Mouse (Mus musculus): ENCODE results near the gene Tmem174.

Gene Tmem174

GRCm38 (mm10) chr13:98632306-98632942, 4.8 kb downstream of the Tmem174 start:
- DNase-seq (ENCODE audit: low read depth): no peak

- DNase-seq (ENCODE audit: low read depth): no peak
These were observed 5.9 kb downstream of the Tmem174 start for GRCm38 (mm10) chr13:98631105-98631838.

- DNase-seq (ENCODE audit: low read depth): no peak
These were observed 10.5 kb downstream of the Tmem174 start for GRCm38 (mm10) chr13:98626736-98627135.

- no peak for DNase-seq (ENCODE audit: low read depth)
These were observed 12.7 kb downstream of the Tmem174 start for GRCm38 (mm10) chr13:98624506-98624905.

- DNase-seq (ENCODE audit: low read depth): no peak
These were observed 14.2 kb downstream of the Tmem174 start for GRCm38 (mm10) chr13:98622881-98623549.

- no peak for DNase-seq (ENCODE audit: low read depth)
These were observed 19.7 kb downstream of the Tmem174 start for GRCm38 (mm10) chr13:98617429-98618067.

GRCm38 (mm10) chr13:98607885-98608477, 29.2 kb downstream of the Tmem174 start:
- DNase-seq (ENCODE audit: low read depth): no peak

- no peak for DNase-seq (ENCODE audit: low read depth)
These were observed 33.4 kb downstream of the Tmem174 start for GRCm38 (mm10) chr13:98603799-98604198.

- DNase-seq (ENCODE audit: low read depth): no peak
These were observed 40.5 kb downstream of the Tmem174 start for GRCm38 (mm10) chr13:98596746-98597145.

GRCm38 (mm10) chr13:98594726-98595141, 42.5 kb downstream of the Tmem174 start:
- no peak for DNase-seq (ENCODE audit: low read depth)

GRCm38 (mm10) chr13:98593938-98594539, 43.2 kb downstream of the Tmem174 start:
- DNase-seq (ENCODE audit: low read depth): no peak

GRCm38 (mm10) chr13:98591406-98591805, 45.8 kb downstream of the Tmem174 start:
- DNase-seq (ENCODE audit: low read depth): no peak

- no peak for DNase-seq (ENCODE audit: low read depth)
These were observed 46.4 kb downstream of the Tmem174 start for GRCm38 (mm10) chr13:98590693-98591389.

GRCm38 (mm10) chr13:98589572-98589971, 47.6 kb downstream of the Tmem174 start:
- no peak for DNase-seq (ENCODE audit: low read depth)

- peak; percentile 57 for DNase-seq (ENCODE audit: low read depth)
These were observed 48.2 kb downstream of the Tmem174 start for GRCm38 (mm10) chr13:98588951-98589501.

- DNase-seq (ENCODE audit: low read depth): no peak
These were observed 48.7 kb downstream of the Tmem174 start for GRCm38 (mm10) chr13:98588480-98588879.

- DNase-seq (ENCODE audit: low read depth): no peak
These were observed 49.6 kb downstream of the Tmem174 start for GRCm38 (mm10) chr13:98587639-98588038.

- no peak for DNase-seq (ENCODE audit: low read depth)
These were observed 50.2 kb downstream of the Tmem174 start for GRCm38 (mm10) chr13:98586817-98587575.

Data from c-Kit-positive CD71-negative TER-119-negative erythroid progenitor cells, embryonic 14.5 days (primary cell).